Mouse (Mus musculus) lung, postnatal 0 days (tissue): ENCODE data around the gene 1110032F04Rik. TPM values are rescaled to one million over a fixed set of nuclear protein-coding genes. Genes with fewer than 3 reads are reported as not detected.

Source experiments
- ATAC-seq: fragments of 200-750 bp; cut with Nextera tagmentation; 2 replicates; pipeline ENCODE4 v1.8.0; 2017; ENCODE audit warnings: moderate library complexity
- DNase-seq: peaks from one replicate; pipeline ENCODE4 v3.0.0-alpha.2; 2016; ENCODE audit warnings: low spot score
- H3K27ac ChIP-seq: fragments of 300-500 bp; sonication (generic); 2 replicates; pipeline ENCODE4 v1.5.1; 2014; ENCODE audit warnings: antibody characterized with exemption, mild to moderate bottlenecking, low read length, mixed read lengths
- H3K27me3 ChIP-seq: fragments of 300-500 bp; sonication (generic); replicated peaks from 2 replicates; pipeline ENCODE4 v1.6.1; 2014; ENCODE audit warnings: low read length, mixed read lengths; ENCODE audit not compliant: insufficient read depth
- H3K36me3 ChIP-seq: fragments of 300-500 bp; sonication (generic); 2 replicates; pipeline ENCODE4 v1.6.1; 2014; ENCODE audit warnings: low read length, mixed read lengths; ENCODE audit not compliant: insufficient read depth
- H3K4me1 ChIP-seq: fragments of 300-500 bp; sonication (generic); 2 replicates; pipeline ENCODE4 v1.6.1; 2014; ENCODE audit warnings: antibody characterized with exemption, low read depth, low read length, mixed read lengths; ENCODE audit not compliant: insufficient read depth
- H3K4me2 ChIP-seq: fragments of 300-500 bp; sonication (generic); replicated peaks from 2 replicates; pipeline ENCODE4 v1.6.1; 2014; ENCODE audit warnings: low read depth, mild to moderate bottlenecking, low read length, moderate library complexity, mixed read lengths
- H3K4me3 ChIP-seq: fragments of 300-500 bp; sonication (generic); 2 replicates; pipeline ENCODE4 v1.5.1; 2014; ENCODE audit warnings: low read depth, low read length
- H3K9ac ChIP-seq: fragments of 300-500 bp; sonication (generic); replicated peaks from 2 replicates; pipeline ENCODE4 v1.6.1; 2014; ENCODE audit warnings: low read depth, mild to moderate bottlenecking
- H3K9me3 ChIP-seq: fragments of 300-500 bp; sonication (generic); 2 replicates; pipeline ENCODE4 v1.6.1; 2016; ENCODE audit warnings: low read length, mixed read lengths
- CTCF ChIP-seq: IDR thresholded peaks from 2 replicates; pipeline ENCODE4 v1.5.1; 2016; ENCODE audit warnings: antibody characterized with exemption, mild to moderate bottlenecking
- EP300 ChIP-seq: IDR thresholded peaks from 2 replicates; pipeline ENCODE4 v1.6.1; 2016; ENCODE audit warnings: antibody characterized with exemption, mild to moderate bottlenecking, control low read depth
- WGBS: fragments of 180-500 bp; shearing (Covaris S2); extraction: QIAGEN DNeasy Blood & Tissue Kit; methylation state at CpG from one replicate; pipeline ENCODE4 v1.1.7; 2014; 5-methylcytosine and 5-hydroxymethylcytosine counted together
- polyA plus RNA-seq: library from polyadenylated mRNA; unstranded; fragments of >200 nt; fragmentation: Nextera tagmentation; extraction: Ambion mirVana; gene quantifications from 2 replicates; pipeline ENCODE4 v1.2.1, GENCODE M21; 2015

1110032F04Rik gene
- polyA plus RNA-seq, 1 experiment from 2014 or later: 0.41 TPM

- WGBS: 43% methylated on average over 2 of the region's 2 CpGs
- H3K27ac ChIP-seq: no peak overlapping the region
- DNase-seq: no peak
- H3K36me3 ChIP-seq: no peaks in the 10 kb centered on the region
- H3K27me3 ChIP-seq: no peaks in the 10 kb centered on the region
- no peak overlapping the region for H3K9ac ChIP-seq
- TF ChIP-seq EP300: no peak
- TF ChIP-seq CTCF: no peak
- H3K4me2 ChIP-seq: no peak overlapping the region
- no peak overlapping the region for H3K4me3 ChIP-seq
- no peaks in the 10 kb centered on the region for H3K4me1 ChIP-seq
- H3K9me3 ChIP-seq: no peaks in the 10 kb centered on the region
- ATAC-seq: no peak
Measured at GRCm38 (mm10) chr3:68904902-68905778, 35.8 kb downstream of the 1110032F04Rik start.

- H3K9me3 ChIP-seq: no peaks in the 10 kb centered on the region
- no peaks in the 10 kb centered on the region for H3K4me1 ChIP-seq
- no peak overlapping the region for H3K4me3 ChIP-seq
- TF ChIP-seq EP300: no peak
- no peak for TF ChIP-seq CTCF
- no peaks in the 10 kb centered on the region for H3K36me3 ChIP-seq
- no peak overlapping the region for H3K9ac ChIP-seq
- ATAC-seq: no peak
- H3K4me2 ChIP-seq: no peak overlapping the region
- H3K27me3 ChIP-seq: no peaks in the 10 kb centered on the region
- H3K27ac ChIP-seq: no peak overlapping the region
- no peak for DNase-seq
- 83% methylated on average over 4 of the region's 4 CpGs for WGBS
Measured at GRCm38 (mm10) chr3:68907509-68907908, 38.1 kb downstream of the 1110032F04Rik start.

Other genes starting within 250 kb of the 1110032F04Rik start
- 1.4 TPM in 2 replicates for gene Il12a, start 178.9 kb upstream of the 1110032F04Rik start, polyA plus RNA-seq
- 5.9 and 8.9 TPM in 2 replicates for gene Ift80, start 135.0 kb downstream of the 1110032F04Rik start, polyA plus RNA-seq
- 74.2 and 86.6 TPM in 2 replicates for gene Smc4, start 135.2 kb downstream of the 1110032F04Rik start, polyA plus RNA-seq
- 11.1 TPM in 2 replicates for gene Trim59, start 175.2 kb downstream of the 1110032F04Rik start, polyA plus RNA-seq